Mouse (Mus musculus) adrenal gland, postnatal 25 days (tissue): ENCODE results near the gene Phf14. TPM values are rescaled to one million over a fixed set of nuclear protein-coding genes. Genes with fewer than 3 reads are reported as not detected.
A peak's percentile ranks its signal among the peaks of the same experiment; 100 is the strongest.
"Not testable (repeated sequence)": the region's sequence is repeated elsewhere in the genome, so short reads cannot be mapped to it uniquely, and the experiment has no call there.

Experiments used
- DNase-seq: peaks from one replicate; pipeline ENCODE4 v3.0.0; 2021; ENCODE audit warnings: mixed read lengths
- total RNA-seq: library from RNA; stranded (reverse); gene quantifications from 2 replicates; pipeline ENCODE4 v1.2.3, GENCODE M21; 2021

The Phf14 gene
- total RNA-seq, 1 experiment from 2014 or later = 55.0 TPM

DNA sequence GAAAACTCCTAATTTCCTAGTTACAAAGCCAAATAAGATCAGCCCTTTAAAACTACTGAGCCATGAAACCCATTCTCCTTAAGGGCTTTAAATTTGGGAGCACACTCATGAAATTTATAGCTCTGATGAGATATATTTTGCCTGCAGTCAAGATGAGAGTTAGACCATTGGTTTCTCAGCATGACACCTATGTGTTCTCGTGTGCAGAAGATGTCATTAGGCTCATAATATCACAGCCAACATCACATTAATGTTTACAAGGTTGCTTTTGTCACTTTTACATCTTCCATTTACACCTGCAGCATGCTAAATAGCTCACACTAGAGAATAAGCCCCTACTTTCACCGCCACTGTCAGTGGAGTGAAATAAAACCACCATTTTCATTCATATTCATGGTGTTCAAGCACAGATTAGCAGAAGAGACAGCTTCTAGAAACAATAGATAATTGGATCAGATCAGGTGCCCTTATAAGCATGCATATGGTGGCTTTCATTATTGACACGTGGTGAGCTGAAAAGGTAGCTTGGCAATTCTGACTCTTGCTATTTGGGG is 181.9 kb downstream of the Phf14 start:
- DNase-seq = no peak

DNA sequence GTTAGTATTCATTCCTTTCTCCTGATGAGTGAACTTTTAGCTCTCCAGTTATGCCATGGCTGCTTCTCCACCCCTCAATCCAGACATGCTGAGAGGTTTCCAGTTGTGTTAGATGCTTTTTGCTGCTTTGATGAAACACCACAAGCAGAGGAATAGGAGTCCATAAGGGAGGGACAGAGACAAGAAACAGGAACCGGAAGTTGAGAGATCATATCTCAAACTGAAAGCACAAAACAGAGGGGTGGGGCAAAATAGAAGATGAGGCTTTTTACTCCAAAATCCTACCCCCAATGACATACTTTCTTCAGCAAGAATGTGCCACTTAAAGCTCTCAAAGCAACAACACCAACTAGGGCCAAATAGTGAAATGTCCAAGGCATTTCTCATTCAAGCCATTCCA is 188.1 kb downstream of the Phf14 start:
- DNase-seq = no peak

DNA sequence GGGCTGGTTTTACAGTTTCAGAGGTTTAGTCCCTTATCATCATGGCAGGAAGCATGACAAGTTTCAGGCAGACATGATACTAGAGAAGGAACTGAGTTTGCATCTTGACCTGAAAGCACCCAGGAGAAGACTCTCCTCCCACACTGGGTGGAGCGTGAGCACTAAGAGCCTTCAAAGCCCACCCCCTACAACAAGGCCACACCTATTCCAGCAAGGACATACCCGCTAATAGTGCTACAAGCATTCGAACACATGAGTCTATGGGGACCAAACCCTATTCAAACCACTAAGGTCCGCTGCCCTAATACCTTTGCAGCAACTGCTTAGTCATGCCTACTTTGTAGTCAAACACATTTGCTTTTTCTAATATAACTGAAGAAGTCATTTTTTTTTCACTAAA is 189.5 kb downstream of the Phf14 start:
- no peak for DNase-seq

DNA sequence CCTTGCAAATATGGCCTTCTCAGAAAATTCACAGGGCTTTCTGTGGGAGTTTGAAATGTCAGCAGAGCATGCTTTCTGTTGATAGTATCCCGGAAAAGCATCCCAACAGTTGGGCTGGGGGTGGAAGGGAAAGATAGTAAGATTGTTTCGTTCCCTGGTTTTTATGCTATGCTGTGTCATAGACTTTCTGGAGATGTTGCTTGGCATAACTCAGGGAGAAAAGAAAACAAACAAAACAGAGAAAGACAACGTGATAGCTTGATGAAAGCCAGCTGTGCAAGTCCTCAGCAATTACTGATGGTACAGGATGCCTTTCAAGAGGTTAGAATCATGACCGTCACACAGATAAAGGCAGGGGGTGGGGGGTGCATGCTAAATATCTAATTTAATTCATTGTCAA is 197.5 kb downstream of the Phf14 start:
- no peak for DNase-seq

DNA sequence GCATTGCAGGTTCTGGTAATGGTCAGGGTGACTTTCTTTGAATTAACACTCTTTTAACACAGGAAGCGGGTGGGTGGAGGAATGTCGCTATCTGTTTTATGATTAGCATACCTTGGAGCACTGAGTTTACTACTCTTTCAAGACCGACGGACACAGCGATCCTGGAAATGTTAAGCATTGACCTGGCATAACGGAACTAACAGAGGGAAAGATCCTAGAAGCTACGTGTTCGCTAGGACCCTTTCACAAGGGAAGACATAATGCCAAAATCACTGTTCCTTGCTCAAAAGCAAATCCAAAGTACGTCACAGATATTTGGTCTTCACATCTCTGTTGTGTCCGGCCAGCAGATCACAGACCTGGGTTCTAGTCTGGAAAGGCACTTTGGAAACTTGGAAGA is 199.7 kb downstream of the Phf14 start:
- no peak for DNase-seq

DNA sequence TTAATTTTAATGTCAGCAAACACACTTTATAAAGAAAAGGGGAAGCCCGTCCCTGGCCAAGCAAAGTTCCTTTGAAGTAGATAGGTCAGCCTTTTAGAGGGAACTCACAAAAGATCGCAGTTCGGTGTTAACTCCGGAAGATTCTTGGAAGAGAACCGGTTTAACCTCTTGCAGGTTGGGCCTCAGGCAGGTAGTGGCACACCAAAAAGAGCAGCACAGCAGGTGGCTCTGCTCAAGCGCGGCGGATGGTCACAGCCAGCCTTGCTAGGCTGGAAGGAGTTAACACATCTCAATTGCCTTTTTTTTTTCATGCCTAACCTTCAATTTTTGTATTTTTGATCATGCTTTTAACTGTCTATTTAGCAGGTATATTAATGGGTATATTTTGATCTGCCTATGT is 200.2 kb downstream of the Phf14 start:
- DNase-seq = no peak

DNA sequence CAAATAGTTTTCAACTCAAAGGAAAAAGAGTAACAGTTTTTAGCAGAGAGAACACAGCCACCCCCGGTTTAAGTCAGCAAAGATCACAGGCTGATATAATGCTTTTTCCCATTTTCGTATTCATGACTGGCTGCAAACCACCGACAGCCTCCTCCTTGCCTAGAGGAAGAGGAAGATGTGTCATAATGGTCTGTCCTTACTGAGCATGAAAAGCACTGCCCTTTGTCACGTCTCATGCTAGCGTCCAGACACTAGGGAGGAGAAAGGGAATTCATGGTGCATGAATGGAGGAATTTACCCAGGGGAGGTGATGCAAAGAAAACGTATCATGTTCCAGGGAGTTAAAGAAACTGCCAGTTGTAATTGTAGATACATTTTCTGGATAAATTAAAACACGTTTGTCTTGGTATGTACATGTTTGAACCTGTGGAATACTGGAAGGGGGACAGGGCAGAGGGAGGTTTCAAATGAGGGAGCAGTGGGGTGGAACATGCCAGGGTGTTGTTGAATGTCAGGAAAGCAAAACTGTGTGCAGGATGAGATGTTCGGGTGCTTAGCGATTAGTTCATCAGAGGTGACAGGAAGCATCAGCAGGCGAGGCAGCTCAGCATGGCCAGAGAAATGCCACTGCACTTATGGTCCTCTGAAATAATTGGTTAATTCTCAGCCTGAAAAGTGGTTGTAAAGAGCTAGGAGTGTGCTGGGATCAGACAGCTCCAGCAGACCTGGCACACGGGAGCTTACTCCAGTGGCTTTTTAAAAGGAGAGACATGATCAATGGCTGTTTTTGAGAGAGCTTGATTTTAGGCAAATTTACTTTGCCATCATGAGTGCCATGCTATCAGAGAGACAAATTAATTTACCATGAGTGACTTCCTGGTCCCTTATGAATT is 209.6 kb downstream of the Phf14 start:
- DNase-seq = no peak

DNA sequence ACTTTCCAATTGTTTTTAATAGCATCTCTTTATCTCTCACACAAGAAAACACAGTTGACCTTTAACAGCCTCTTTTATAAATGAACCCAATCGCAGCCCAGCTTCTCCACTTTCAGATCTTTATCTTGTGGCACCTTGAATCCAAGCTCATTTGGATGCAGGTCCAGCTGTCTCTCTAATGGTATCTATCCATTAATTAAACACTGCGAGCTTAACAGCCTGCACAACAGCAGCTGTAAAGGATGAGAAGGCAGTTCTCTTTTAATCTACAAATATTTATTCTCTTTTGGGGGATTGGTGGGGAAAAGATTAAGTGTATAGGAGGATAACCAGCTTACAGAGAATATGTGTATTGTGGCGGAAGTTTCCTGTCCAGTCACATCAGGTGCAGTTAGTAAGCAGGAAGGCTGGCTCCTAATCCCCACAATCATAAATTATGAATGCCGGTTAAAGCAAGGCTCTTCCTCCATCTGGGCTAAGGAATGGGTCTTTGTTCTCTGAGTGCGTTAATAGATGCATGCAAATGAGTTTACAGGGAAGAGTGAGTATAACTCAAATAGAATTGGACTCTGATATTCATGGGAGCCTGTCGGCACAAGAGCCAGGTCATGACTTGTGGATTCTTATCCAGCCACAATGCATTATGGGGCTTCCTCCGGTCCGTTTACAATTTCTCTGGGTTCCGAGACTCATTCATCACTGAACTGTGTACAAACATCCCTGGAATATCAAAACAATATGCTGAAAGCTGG is 210.4 kb downstream of the Phf14 start:
- DNase-seq = no peak

DNA sequence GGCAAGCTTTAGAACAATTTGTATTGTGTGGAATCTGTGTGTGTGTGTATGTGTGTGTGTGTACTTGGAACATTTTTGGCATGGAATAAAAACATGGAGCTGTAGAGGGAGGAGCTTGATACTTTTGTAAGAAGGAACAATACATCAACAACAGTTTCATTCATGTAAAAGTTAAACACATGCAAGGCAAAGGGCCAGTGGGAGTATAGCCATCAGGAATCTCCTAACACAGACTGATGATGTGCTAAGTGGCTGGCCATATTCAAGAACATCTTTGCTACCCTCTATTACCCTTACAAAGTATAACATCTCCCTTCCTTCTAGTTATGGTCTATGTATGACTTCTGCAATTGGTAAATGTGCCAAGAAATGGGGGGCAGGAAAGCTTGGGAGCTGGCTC is 215.2 kb downstream of the Phf14 start:
- DNase-seq = no peak

DNA sequence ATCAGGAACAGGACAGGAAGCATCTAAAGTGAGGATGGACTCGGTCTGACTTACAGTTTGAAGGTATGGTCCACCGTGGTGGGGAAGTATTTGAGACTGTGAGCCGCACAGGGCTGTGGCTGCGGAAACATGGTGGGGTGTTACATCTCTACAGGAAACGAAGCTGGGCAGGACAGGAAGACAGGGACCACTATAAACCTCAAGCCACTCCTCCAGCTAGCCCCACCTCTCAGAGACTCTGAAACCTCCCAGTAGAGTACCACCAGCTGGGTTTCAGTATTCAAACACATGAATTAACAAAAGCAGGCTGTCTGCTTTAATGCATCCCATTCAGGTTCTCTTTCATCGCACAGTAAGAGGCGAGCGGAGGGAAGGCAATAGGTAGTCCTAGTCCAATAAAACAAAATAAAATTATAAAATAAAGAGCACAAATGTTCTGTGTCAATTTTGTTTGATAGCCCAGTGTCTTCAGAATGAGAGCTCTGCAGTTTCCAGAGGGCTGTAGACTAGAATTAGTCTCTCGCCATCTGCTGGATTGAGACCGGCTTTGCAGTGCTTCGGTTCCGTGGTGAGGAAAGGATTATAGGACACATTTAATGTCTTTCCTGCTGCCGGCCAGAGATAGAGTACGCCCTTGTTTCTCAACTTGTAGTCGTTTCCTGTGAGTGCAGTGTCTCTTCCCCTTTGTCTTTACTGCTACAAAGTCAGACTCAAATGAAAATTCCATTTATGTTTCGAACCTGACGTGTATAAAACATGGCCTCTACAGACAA is 217.6 kb downstream of the Phf14 start:
- peak; percentile 43 for DNase-seq

DNA sequence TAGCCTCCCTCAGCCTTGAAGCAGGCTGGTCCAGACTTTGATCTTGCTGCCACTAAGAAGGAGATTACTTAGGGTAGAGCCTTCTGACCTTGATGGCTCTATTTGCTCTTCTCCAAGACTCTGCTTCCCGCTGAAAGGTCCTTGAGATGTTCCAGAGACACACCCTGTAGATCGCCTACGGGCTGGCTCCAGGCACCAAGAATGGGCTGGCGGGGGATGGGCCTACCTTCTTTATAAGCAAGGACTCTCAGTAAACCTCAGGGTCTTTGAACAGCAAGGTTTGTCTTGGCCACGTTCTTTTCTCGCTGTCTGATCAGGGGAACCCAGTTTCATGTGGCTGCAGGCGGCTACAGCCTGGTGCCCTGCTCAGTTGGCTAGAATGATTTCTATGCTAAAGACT is 219.0 kb downstream of the Phf14 start:
- not testable (repeated sequence) for DNase-seq

DNA sequence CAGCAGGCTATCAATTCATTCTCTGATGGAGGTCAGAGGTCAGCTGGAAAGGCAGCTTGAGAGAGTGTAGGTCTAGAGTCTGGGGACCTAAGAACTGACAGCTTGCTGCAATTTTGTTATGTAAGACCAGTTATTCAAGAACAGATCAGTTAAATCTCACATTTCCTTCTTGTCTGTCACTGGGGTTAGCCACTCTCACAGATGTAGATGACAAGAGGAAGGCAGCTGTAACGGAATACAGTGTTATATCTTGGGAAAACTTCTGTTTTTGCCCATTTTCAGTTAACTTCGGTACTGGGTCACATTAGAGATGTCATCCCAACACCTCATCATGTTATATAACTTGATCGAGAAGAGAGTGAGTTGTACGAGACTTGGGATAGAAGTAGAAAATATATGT is 219.7 kb downstream of the Phf14 start:
- DNase-seq = no peak

Other genes with a start within 250 kb of the Phf14 start
- 998 and 1,035 TPM in 2 replicates for gene Ndufa4, start 312 bp upstream of the Phf14 start, total RNA-seq